Mouse (Mus musculus): ENCODE measurements around the gene Spen. TPM values are rescaled to one million over a fixed set of nuclear protein-coding genes. Genes with fewer than 3 reads are reported as not detected.

Spen gene
- polyA plus RNA-seq, 1 experiment from 2014 or later = 12.4 TPM

- H3K27ac ChIP-seq (replicated peaks; ENCODE audit: low read depth, low read length) = no peak overlapping the region
- H3K36me3 ChIP-seq (ENCODE audit: control insufficient read depth, insufficient read depth, low read length) = peaks cover 56% of the 10 kb centered on the region
- H3K9me3 ChIP-seq (ENCODE audit: control insufficient read depth, low read length) = no peaks in the 10 kb centered on the region
- H3K4me1 ChIP-seq (ENCODE audit: control insufficient read depth, insufficient read depth, low read length) = no peaks in the 10 kb centered on the region
- H3K27me3 ChIP-seq (ENCODE audit: control insufficient read depth, insufficient read depth, low read length) = no peaks in the 10 kb centered on the region
- no peak for DNase-seq (ENCODE audit: low spot score)
- WGBS = 95% methylated on average over 16 of the region's 16 CpGs
- ATAC-seq (ENCODE audit: insufficient number of reproducible peaks, low FRiP score, low TSS enrichment, low read depth) = no peak
- H3K4me3 ChIP-seq (ENCODE audit: low read depth, low read length) = no peak overlapping the region
- H3K9ac ChIP-seq (ENCODE audit: low read length) = no peak overlapping the region
- no peak overlapping the region for H3K4me2 ChIP-seq (ENCODE audit: low read depth, severe bottlenecking)
These were observed 66.9 kb downstream of the Spen start for GRCm38 (mm10) chr4:141471491-141471890.

DNA sequence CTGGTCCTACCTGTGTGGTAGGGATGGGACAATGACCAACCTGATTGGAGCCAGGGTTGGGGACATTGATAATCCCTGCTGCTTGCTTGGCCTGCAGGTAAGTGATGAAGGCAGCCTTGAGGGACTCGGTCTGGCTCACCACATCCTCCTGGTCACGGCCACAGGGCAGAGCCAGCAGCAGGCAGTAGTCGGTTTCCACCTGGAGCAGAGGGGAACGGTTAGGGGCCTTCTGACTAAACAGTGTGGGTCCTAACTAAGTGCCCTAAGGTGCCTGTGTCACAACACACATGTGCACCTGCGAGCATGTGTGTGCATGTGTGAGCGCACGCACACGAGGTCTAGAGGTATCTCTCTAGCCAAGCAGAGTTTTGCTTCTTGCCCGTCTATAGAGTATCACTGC, 69.1 kb downstream of the Spen start:
- Histone ChIP-seq H3K27ac (replicated peaks; ENCODE audit: low read depth, low read length) (no peak overlapping the region), H3K4me2 (ENCODE audit: low read depth, severe bottlenecking) (no peak overlapping the region), H3K4me3 (ENCODE audit: low read depth, low read length) (no peak overlapping the region), H3K27me3 (ENCODE audit: control insufficient read depth, insufficient read depth, low read length) (no peaks in the 10 kb centered on the region), H3K9ac (ENCODE audit: low read length) (no peak overlapping the region), H3K9me3 (ENCODE audit: control insufficient read depth, low read length) (no peaks in the 10 kb centered on the region), H3K4me1 (ENCODE audit: control insufficient read depth, insufficient read depth, low read length) (no peaks in the 10 kb centered on the region), H3K36me3 (ENCODE audit: control insufficient read depth, insufficient read depth, low read length) (peaks cover 58% of the 10 kb centered on the region)
- DNase-seq (ENCODE audit: low spot score) (no peak), ATAC-seq (ENCODE audit: insufficient number of reproducible peaks, low FRiP score, low TSS enrichment, low read depth) (no peak)
- 94% methylated on average over 9 of the region's 9 CpGs for WGBS

- Histone ChIP-seq H3K9me3 (ENCODE audit: control insufficient read depth, low read length) (no peaks in the 10 kb centered on the region), H3K27ac (replicated peaks; ENCODE audit: low read depth, low read length) (no peak overlapping the region), H3K27me3 (ENCODE audit: control insufficient read depth, insufficient read depth, low read length) (no peaks in the 10 kb centered on the region), H3K9ac (ENCODE audit: low read length) (no peak overlapping the region), H3K4me2 (ENCODE audit: low read depth, severe bottlenecking) (no peak overlapping the region), H3K36me3 (ENCODE audit: control insufficient read depth, insufficient read depth, low read length) (peaks cover 57% of the 10 kb centered on the region), H3K4me3 (ENCODE audit: low read depth, low read length) (no peak overlapping the region), H3K4me1 (ENCODE audit: control insufficient read depth, insufficient read depth, low read length) (no peaks in the 10 kb centered on the region)
- DNase-seq (ENCODE audit: low spot score) (no peak), ATAC-seq (ENCODE audit: insufficient number of reproducible peaks, low FRiP score, low TSS enrichment, low read depth) (no peak)
- WGBS = 68% methylated on average over 10 of the region's 10 CpGs
These were observed 69.8 kb downstream of the Spen start for GRCm38 (mm10) chr4:141468576-141468975.

DNA sequence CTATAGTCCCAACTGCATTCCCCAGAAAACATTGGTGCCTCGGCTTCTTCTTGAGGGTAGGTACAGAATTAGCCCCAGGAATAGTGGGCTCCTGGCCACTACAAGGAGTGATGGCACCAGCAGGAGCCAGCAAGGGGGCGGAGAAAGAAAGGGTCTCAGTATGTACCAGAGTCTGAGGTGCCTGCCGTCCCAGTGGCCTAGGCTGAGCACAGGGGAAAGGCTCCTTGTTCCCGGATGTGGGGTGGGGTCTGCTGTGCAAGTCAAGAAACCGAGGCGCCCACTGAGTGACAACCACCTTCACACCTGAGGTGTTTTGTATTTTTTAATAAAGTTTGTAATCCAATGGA, 70.8 kb downstream of the Spen start:
- Histone ChIP-seq H3K27me3 (ENCODE audit: control insufficient read depth, insufficient read depth, low read length) (no peaks in the 10 kb centered on the region), H3K27ac (replicated peaks; ENCODE audit: low read depth, low read length) (no peak overlapping the region), H3K9ac (ENCODE audit: low read length) (no peak overlapping the region), H3K4me1 (ENCODE audit: control insufficient read depth, insufficient read depth, low read length) (no peaks in the 10 kb centered on the region), H3K36me3 (ENCODE audit: control insufficient read depth, insufficient read depth, low read length) (peaks cover 52% of the 10 kb centered on the region), H3K4me2 (ENCODE audit: low read depth, severe bottlenecking) (no peak overlapping the region), H3K4me3 (ENCODE audit: low read depth, low read length) (no peak overlapping the region), H3K9me3 (ENCODE audit: control insufficient read depth, low read length) (no peaks in the 10 kb centered on the region)
- ATAC-seq (ENCODE audit: insufficient number of reproducible peaks, low FRiP score, low TSS enrichment, low read depth) (no peak), DNase-seq (ENCODE audit: low spot score) (no peak)
- 83% methylated on average over 6 of the region's 6 CpGs for WGBS

DNA sequence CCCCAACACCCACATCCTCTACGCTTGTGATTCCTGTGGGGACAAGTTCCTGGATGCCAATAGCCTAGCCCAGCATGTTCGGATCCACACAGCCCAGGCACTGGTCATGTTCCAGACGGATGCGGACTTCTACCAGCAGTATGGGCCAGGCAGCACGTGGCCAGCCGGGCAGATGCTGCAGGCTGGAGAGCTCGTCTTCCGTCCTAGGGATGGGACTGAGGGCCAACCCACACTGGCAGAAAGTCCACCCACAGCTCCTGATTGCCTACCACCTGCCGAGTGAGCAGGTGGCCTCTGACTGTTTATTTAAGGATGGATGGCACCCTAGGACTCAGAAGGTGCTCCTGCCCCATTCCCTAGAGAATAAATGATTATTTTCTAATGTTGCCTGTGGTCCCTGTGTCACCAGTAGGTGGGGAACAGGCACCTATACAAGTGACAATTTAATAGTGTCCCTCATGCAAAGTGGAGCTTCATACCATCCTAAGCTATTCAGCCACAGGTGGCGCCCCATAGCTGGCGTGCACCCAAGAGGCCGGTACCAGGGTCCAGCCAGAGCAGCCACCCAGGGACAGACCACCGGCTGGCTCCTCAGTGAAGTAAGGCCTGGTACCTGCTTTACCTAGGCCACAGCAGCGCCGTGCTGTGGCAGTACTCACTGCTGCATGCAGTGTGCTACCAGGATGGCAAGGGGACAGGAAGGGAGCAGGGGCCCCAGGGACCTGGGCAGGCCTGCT, 71.4 kb downstream of the Spen start:
- 90% methylated on average over 15 of the region's 15 CpGs for WGBS
- Histone ChIP-seq H3K4me2 (ENCODE audit: low read depth, severe bottlenecking) (no peak overlapping the region), H3K9ac (ENCODE audit: low read length) (no peak overlapping the region), H3K4me3 (ENCODE audit: low read depth, low read length) (no peak overlapping the region), H3K27ac (replicated peaks; ENCODE audit: low read depth, low read length) (no peak overlapping the region), H3K36me3 (ENCODE audit: control insufficient read depth, insufficient read depth, low read length) (peaks cover 49% of the 10 kb centered on the region), H3K27me3 (ENCODE audit: control insufficient read depth, insufficient read depth, low read length) (no peaks in the 10 kb centered on the region), H3K4me1 (ENCODE audit: control insufficient read depth, insufficient read depth, low read length) (no peaks in the 10 kb centered on the region), H3K9me3 (ENCODE audit: control insufficient read depth, low read length) (no peaks in the 10 kb centered on the region)
- no peak for DNase-seq (ENCODE audit: low spot score)
- no peak for ATAC-seq (ENCODE audit: insufficient number of reproducible peaks, low FRiP score, low TSS enrichment, low read depth)

GRCm38 (mm10) chr4:141466289-141466795, 72.1 kb downstream of the Spen start:
- no peak for DNase-seq (ENCODE audit: low spot score)
- no peaks in the 10 kb centered on the region for H3K27me3 ChIP-seq (ENCODE audit: control insufficient read depth, insufficient read depth, low read length)
- H3K4me2 ChIP-seq (ENCODE audit: low read depth, severe bottlenecking) = no peak overlapping the region
- H3K36me3 ChIP-seq (ENCODE audit: control insufficient read depth, insufficient read depth, low read length) = peaks cover 47% of the 10 kb centered on the region
- WGBS = 92% methylated on average over 16 of the region's 16 CpGs
- H3K9me3 ChIP-seq (ENCODE audit: control insufficient read depth, low read length) = no peaks in the 10 kb centered on the region
- H3K9ac ChIP-seq (ENCODE audit: low read length) = no peak overlapping the region
- no peak overlapping the region for H3K27ac ChIP-seq (replicated peaks; ENCODE audit: low read depth, low read length)
- no peak overlapping the region for H3K4me3 ChIP-seq (ENCODE audit: low read depth, low read length)
- ATAC-seq (ENCODE audit: insufficient number of reproducible peaks, low FRiP score, low TSS enrichment, low read depth) = no peak
- no peaks in the 10 kb centered on the region for H3K4me1 ChIP-seq (ENCODE audit: control insufficient read depth, insufficient read depth, low read length)

GRCm38 (mm10) chr4:141465512-141466288, 72.7 kb downstream of the Spen start:
- DNase-seq (ENCODE audit: low spot score) (no peak), ATAC-seq (ENCODE audit: insufficient number of reproducible peaks, low FRiP score, low TSS enrichment, low read depth) (no peak)
- WGBS = 93% methylated on average over 34 of the region's 34 CpGs

GRCm38 (mm10) chr4:141464722-141465121, 73.7 kb downstream of the Spen start:
- no peak overlapping the region for H3K4me3 ChIP-seq (ENCODE audit: low read depth, low read length)
- ATAC-seq (ENCODE audit: insufficient number of reproducible peaks, low FRiP score, low TSS enrichment, low read depth) = no peak

More at GRCm38 (mm10) chr4:141465512-141466288, 72.7 kb downstream of the Spen start:
- no peaks in the 10 kb centered on the region for H3K9me3 ChIP-seq (ENCODE audit: control insufficient read depth, low read length)
- no peak overlapping the region for H3K4me2 ChIP-seq (ENCODE audit: low read depth, severe bottlenecking)
- H3K4me3 ChIP-seq (ENCODE audit: low read depth, low read length) = no peak overlapping the region
- H3K4me1 ChIP-seq (ENCODE audit: control insufficient read depth, insufficient read depth, low read length) = no peaks in the 10 kb centered on the region
- H3K9ac ChIP-seq (ENCODE audit: low read length) = no peak overlapping the region
- H3K36me3 ChIP-seq (ENCODE audit: control insufficient read depth, insufficient read depth, low read length) = peaks cover 44% of the 10 kb centered on the region
- no peaks in the 10 kb centered on the region for H3K27me3 ChIP-seq (ENCODE audit: control insufficient read depth, insufficient read depth, low read length)
- H3K27ac ChIP-seq (replicated peaks; ENCODE audit: low read depth, low read length) = no peak overlapping the region

More at GRCm38 (mm10) chr4:141464722-141465121, 73.7 kb downstream of the Spen start:
- no peak for DNase-seq (ENCODE audit: low spot score)
- no peak overlapping the region for H3K9ac ChIP-seq (ENCODE audit: low read length)
- H3K4me1 ChIP-seq (ENCODE audit: control insufficient read depth, insufficient read depth, low read length) = no peaks in the 10 kb centered on the region
- no peak overlapping the region for H3K27ac ChIP-seq (replicated peaks; ENCODE audit: low read depth, low read length)
- H3K9me3 ChIP-seq (ENCODE audit: control insufficient read depth, low read length) = no peaks in the 10 kb centered on the region
- no peaks in the 10 kb centered on the region for H3K27me3 ChIP-seq (ENCODE audit: control insufficient read depth, insufficient read depth, low read length)
- peaks cover 44% of the 10 kb centered on the region for H3K36me3 ChIP-seq (ENCODE audit: control insufficient read depth, insufficient read depth, low read length)
- WGBS = 80% methylated on average over 16 of the region's 16 CpGs
- no peak overlapping the region; the same call in 1 of the 2 replicates for H3K4me2 ChIP-seq (ENCODE audit: low read depth, severe bottlenecking)
